Mouse (Mus musculus) left cerebral cortex, adult 9 months (tissue): ENCODE results near the gene Gdf10.

ENCODE experiments used
- DNase-seq, 2 experiments: peaks; one replicate each; pipeline ENCODE4 v3.0.0; 2022; ENCODE audit warnings: low spot score in 2 of 2

Gdf10 gene

DNA sequence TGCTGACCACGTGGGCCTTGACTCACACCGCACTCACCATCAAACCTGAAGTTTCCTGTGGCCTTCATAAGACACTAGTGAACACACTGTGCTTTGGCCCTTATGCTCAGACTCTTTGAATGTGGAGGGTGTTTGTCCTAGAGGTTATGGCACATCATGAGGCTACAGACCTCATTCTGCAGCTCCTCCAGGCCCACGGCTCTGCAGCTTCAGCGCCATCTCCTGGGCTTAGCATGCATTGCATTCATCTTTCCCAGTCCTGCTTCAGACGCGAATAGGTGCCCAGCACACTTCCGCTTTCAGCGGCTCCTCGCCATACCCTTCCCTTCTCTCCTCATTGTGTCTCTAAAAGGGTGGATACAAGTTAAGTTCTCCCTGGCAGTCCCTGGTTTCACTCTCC lies 15.7 kb downstream of the Gdf10 start:
- peak in 1 of 2 experiments; percentile 79 for DNase-seq

- DNase-seq: no peak
These were observed 17.4 kb downstream of the Gdf10 start, which contains the start of gene Gdf2 for GRCm38 (mm10) chr14:33940739-33941138. Gene Gdf2 (plus strand): TSS chr14:33941039.

- DNase-seq: no peak
These were observed 18.8 kb downstream of the Gdf10 start for GRCm38 (mm10) chr14:33942222-33942621.

GRCm38 (mm10) chr14:33946125-33946524 lies 22.7 kb downstream of the Gdf10 start:
- no peak for DNase-seq

DNA sequence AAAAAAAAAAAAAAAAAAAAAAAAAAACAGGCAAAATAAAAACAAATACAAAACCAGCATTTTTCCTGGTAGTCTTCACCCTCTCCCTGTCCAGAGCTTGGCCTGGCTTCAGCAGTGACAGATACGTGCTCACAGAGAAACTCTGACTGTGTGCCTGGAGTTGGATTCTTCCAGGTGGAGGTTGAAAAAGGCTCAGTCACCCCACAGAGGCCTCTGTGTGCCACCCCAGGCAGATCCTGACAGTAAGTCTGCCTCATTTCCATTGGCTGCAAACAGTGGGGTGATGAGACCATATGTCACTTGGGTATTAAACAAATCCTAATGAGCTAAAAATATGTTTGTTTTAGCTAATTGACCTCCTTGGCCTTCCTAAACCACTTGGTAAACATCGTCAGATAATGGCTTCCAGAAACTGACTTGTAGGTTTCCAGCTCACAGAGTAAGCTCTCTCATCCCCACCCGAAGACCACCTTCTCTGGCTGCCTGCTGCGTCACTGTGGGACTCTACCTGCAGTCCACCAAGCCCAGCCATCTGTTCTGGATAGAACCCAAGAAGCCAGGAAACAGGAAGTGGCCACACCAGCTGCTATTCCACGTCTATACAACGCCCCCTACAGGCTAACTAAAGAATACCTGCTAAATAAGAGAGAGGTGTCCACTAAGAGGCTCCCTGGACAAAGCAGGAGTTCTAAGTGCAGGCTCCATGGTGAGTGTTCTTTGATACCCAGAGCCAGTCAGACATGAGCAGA lies 29.0 kb downstream of the Gdf10 start:
- no peak for DNase-seq

GRCm38 (mm10) chr14:33953761-33954160 lies 30.4 kb downstream of the Gdf10 start, which contains the start of gene Rbp3:
Gene Rbp3 (plus strand): TSS chr14:33954003.
- no peak for DNase-seq

- no peak for DNase-seq
These were observed 32.7 kb downstream of the Gdf10 start for GRCm38 (mm10) chr14:33956055-33956454.

GRCm38 (mm10) chr14:33958186-33958585 lies 34.8 kb downstream of the Gdf10 start:
- peak in 1 of 2 experiments; percentile 19 for DNase-seq

- DNase-seq: no peak
These were observed 35.5 kb downstream of the Gdf10 start for GRCm38 (mm10) chr14:33958841-33959240.

GRCm38 (mm10) chr14:33959341-33959740 lies 36.0 kb downstream of the Gdf10 start:
- peak in 1 of 2 experiments; percentile 76 for DNase-seq

GRCm38 (mm10) chr14:33965675-33966074 lies 42.3 kb downstream of the Gdf10 start:
- no peak for DNase-seq

DNA sequence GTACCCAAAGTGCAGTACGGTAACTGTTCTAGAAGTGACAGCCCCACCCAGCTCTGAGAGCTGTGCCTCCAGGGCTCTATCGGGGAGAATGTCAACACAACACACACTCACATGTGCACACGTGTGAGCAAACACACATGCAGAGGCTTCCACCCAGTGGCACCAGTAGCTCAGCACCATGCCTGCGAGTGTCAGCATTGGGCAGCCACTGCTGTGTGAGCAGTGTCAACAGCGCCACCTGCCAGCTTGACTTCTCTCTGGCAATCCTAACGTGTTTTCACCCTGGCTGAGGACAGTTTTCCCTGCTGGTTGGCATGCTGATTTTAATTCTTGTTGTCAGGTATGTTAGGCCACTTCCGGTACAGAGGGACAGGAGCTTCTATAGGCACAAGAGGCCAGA lies 49.3 kb downstream of the Gdf10 start:
- no peak for DNase-seq

DNA sequence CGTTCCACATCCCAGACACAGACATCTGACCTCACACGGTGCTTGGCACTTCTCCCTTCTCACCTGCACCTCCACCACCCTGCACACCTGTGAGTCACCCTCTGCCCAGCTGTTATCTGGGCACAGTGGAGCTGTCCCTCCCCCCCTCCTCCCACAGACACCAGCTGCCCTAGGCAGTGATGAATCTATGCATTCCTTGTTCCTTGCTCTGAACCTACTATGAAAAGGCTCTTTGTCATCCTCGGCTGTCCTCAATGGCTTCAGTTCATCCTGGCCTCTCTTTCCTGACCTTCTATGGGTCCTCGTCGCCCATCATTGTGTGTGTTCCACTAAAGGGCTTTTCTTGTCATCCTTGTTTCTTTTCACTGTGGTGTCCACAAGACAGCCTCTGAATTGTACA lies 51.4 kb downstream of the Gdf10 start:
- DNase-seq: peak in 1 of 2 experiments; percentile 24

DNA sequence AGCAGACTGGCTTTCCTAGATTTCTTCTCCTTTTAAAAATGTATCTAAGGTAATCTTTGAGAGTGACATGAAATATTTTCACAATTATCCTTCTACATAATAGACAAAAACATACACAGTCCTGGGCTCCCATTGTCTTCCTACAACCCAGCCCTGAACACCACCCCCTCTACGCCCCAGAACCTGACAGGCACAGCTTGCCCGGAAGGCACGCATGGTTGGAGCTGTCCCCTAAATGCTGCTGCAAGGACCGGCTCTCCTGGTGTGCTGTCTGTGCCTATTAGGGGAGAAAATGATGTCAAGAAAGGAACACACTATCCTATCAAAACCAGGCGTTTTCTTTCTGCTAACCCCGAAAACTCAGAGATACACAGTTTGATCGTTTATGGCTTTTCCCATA lies 54.4 kb downstream of the Gdf10 start:
- DNase-seq: no peak

DNA sequence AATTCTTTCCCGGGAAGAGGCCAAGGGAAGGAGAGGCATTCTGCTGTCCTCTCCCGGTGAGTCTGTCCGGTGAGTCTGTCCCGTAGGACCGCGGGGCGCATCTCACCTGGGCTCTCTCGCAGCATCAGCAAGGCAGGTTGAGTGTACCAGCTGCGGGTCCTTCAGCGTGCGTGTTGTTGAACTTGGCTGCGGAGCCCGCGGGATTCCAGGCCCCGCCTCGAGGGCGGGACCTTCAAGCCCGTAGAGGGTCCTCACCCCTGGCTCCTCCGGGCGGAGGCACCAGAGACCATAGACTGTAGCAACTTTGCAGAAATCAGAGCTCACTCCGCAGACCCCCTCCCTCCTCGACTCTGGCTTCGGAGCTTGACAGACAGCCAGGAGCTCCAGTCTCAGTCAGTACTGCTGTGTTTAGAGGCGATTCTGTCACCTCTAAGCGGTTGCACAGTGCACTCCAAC lies 55.2 kb downstream of the Gdf10 start, which contains the start of gene Zfp488:
TSS of gene Zfp488 (minus strand) at position 161 of the 456 bp plus-strand sequence.
- DNase-seq: no peak
